Mouse (Mus musculus) midbrain, embryonic 10.5 days (tissue): ENCODE measurements at regions not wholly inside any gene's neighbourhood (a gene's known extent, or its start where the extent isn't known, plus 50 kb on each side); places are given as distances from the start of the nearest gene placed in this dataset.

ENCODE experiments used
- DNase-seq: peaks from one replicate; pipeline ENCODE4 v3.0.0-alpha.2; 2017; ENCODE audit warnings: low spot score
- H3K27ac ChIP-seq: fragments of 300-500 bp; sonication (generic); replicated peaks from 2 replicates; pipeline ENCODE4 v1.5.1; 2016; ENCODE audit warnings: mild to moderate bottlenecking
- H3K27me3 ChIP-seq: fragments of 300-500 bp; sonication (generic); 2 replicates; pipeline ENCODE4 v1.6.1; 2016; ENCODE audit warnings: low read depth, mild to moderate bottlenecking; ENCODE audit not compliant: poor library complexity, severe bottlenecking
- H3K36me3 ChIP-seq: fragments of 300-500 bp; sonication (generic); 2 replicates; pipeline ENCODE4 v1.6.1; 2016; ENCODE audit warnings: mild to moderate bottlenecking, moderate library complexity
- H3K4me1 ChIP-seq: fragments of 300-500 bp; sonication (generic); 2 replicates; pipeline ENCODE4 v1.6.1; 2016
- H3K4me3 ChIP-seq: fragments of 300-500 bp; sonication (generic); 2 replicates; pipeline ENCODE4 v1.5.1; 2016; ENCODE audit warnings: mild to moderate bottlenecking, moderate library complexity
- H3K9me3 ChIP-seq: fragments of 300-500 bp; sonication (generic); replicated peaks from 2 replicates; pipeline ENCODE4 v1.6.1; 2016; ENCODE audit warnings: mild to moderate bottlenecking
- WGBS: fragments of 180-500 bp; shearing (Covaris S2); methylation state at CpG from one replicate; pipeline ENCODE4 v1.1.7; 2016; 5-methylcytosine and 5-hydroxymethylcytosine counted together

DNA sequence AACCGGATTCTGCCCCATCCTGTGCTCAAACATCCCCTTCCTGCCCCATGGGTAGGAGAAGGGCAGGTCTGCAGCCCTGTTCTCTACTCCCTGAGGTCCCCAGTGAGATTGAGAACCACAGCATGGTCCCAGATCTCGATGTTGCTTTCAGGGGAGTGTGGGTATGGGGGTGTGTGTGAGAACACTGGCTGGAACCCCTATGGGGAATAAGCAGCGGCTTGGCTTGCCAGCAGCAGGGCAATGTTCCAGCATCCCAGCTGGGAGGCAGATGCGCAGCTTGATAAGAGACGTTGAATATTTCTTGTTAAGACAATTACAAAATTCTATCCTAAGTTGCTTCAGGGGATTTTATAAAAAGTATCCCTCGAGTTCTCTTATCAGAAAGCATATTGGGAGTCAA is 53.7 kb upstream of the Dcbld2 start:
- Histone ChIP-seq H3K36me3 (no peaks in the 10 kb centered on the region), H3K4me1 (no peaks in the 10 kb centered on the region), H3K27me3 (no peaks in the 10 kb centered on the region), H3K27ac (no peak overlapping the region), H3K4me3 (no peak overlapping the region), H3K9me3 (no peaks in the 10 kb centered on the region)
- no peak for DNase-seq
- 74% methylated on average over 6 of the region's 6 CpGs for WGBS
